Mouse (Mus musculus) hindbrain, postnatal 0 days (tissue): ENCODE measurements around the gene Smtn. TPM values are rescaled to one million over a fixed set of nuclear protein-coding genes. Genes with fewer than 3 reads are reported as not detected.

Source experiments
- ATAC-seq: fragments of 200-750 bp; cut with Nextera tagmentation; 2 replicates; pipeline ENCODE4 v1.8.0; 2017; ENCODE audit warnings: mild to moderate bottlenecking, moderate TSS enrichment, moderate library complexity
- DNase-seq: peaks from one replicate; pipeline ENCODE4 v3.0.0-alpha.2; 2015; ENCODE audit warnings: low spot score
- H3K27ac ChIP-seq: fragments of 300-500 bp; sonication (generic); 2 replicates; pipeline ENCODE4 v1.5.1; 2014; ENCODE audit warnings: mild to moderate bottlenecking
- H3K27me3 ChIP-seq: fragments of 300-500 bp; sonication (generic); 2 replicates; pipeline ENCODE4 v1.6.1; 2014; ENCODE audit warnings: low read length, mixed read lengths; ENCODE audit not compliant: insufficient read depth
- H3K36me3 ChIP-seq: fragments of 300-500 bp; sonication (generic); 2 replicates; pipeline ENCODE4 v1.6.1; 2014; ENCODE audit warnings: low read length, mixed read lengths; ENCODE audit not compliant: insufficient read depth
- H3K4me1 ChIP-seq: fragments of 300-500 bp; sonication (generic); 2 replicates; pipeline ENCODE4 v1.6.1; 2014; ENCODE audit warnings: antibody characterized with exemption, low read length, mixed read lengths; ENCODE audit not compliant: insufficient read depth
- H3K4me2 ChIP-seq: fragments of 300-500 bp; sonication (generic); 2 replicates; pipeline ENCODE4 v1.6.1; 2014; ENCODE audit warnings: low read depth, mild to moderate bottlenecking, low read length, moderate library complexity, mixed read lengths
- H3K4me3 ChIP-seq: fragments of 300-500 bp; sonication (generic); 2 replicates; pipeline ENCODE4 v1.5.1; 2014; ENCODE audit warnings: low read length
- H3K9ac ChIP-seq: fragments of 300-500 bp; sonication (generic); replicated peaks from 2 replicates; pipeline ENCODE4 v1.6.1; 2014; ENCODE audit warnings: mild to moderate bottlenecking, low read length, moderate library complexity, mixed read lengths
- H3K9me3 ChIP-seq: fragments of 300-500 bp; sonication (generic); 2 replicates; pipeline ENCODE4 v1.6.1; 2016; ENCODE audit warnings: low read length, mixed read lengths
- CTCF ChIP-seq: IDR thresholded peaks from 2 replicates; pipeline ENCODE4 v1.5.1; 2016; ENCODE audit warnings: antibody characterized with exemption, control low read depth, low read depth
- WGBS: fragments of 180-500 bp; shearing (Covaris S2); extraction: QIAGEN DNeasy Blood & Tissue Kit; methylation state at CpG from one replicate; pipeline ENCODE4 v1.1.7; 2014; 5-methylcytosine and 5-hydroxymethylcytosine counted together
- polyA plus RNA-seq: library from polyadenylated mRNA; unstranded; fragments of >200 nt; fragmentation: Nextera tagmentation; extraction: Ambion mirVana; gene quantifications from 2 replicates; pipeline ENCODE4 v1.2.1, GENCODE M21; 2015
- total RNA-seq: library from RNA; depleted of rRNA; stranded (reverse); fragments of >200 nt; gene quantifications from 2 replicates; pipeline ENCODE4 v1.2.3, GENCODE M21; 2014

Smtn gene
- total and polyA plus RNA-seq, 2 experiments from 2014 or later: 10.0 to 10.7 TPM

DNA sequence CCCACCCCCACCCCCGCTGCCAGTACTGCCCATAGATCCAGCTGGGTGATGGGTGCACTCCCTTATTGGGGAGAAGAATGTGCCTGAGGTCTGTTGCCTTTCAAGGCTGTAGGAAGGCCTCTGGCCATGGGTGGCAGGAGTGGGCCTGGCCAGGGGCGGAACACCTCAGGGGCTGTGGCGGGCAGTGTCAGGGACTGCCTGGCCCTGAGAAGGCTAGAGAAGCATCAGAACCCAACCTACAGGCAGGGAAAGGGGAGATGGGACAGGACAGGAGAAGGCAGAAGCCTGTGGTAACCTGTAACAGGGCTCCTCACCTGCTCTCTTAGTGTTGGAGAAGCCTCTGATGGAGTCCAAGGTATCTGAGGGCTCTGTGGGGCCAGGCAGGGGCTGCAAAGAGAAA, 9.7 kb downstream of the Smtn start:
- Histone ChIP-seq H3K4me3 (no peak overlapping the region), H3K36me3 (no peaks in the 10 kb centered on the region)
- no peak for ATAC-seq

DNA sequence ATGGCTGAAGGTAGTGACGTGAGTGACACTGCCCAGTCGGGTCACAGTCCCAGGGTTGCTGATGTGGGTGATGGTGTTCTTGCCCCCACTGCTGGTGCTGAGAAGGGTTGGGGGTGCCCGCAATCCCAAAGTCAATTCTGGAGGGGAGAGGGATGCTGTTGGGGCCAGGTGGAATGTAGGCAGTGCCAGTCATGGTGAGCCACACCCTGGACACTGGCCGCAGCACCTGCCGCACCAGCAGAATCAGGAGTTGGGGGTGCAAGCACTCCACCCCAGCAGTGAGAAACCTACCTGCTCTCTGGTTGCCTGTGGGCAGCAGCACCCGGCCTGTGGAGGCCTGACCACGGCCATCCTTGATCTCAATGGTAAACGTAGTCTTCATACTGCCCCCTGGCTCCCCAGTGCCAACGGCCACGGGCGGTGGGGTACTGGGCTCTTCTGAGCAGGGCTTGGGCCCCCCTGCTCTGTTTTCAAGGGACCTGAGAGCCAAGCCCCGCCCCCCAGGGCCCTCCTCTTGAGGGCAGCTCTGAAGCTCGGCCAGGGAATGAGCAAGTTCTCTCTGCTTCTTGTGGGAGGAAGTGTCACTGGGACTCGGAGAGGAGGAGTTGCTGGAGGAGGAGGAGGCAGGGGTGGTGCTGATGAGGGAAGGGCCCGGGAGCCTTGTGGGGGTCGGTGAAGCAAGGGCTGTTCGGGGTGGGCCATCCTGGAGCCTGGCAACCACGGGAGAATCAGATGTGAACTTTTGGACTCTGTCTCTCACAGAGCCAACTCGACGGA, 10.7 kb downstream of the Smtn start:
- Histone ChIP-seq H3K9me3 (no peaks in the 10 kb centered on the region), H3K4me2 (no peak overlapping the region), H3K4me1 (no peaks in the 10 kb centered on the region), H3K9ac (no peak overlapping the region), H3K27me3 (no peaks in the 10 kb centered on the region), H3K4me3 (no peak overlapping the region), H3K27ac (no peak overlapping the region), H3K36me3 (no peaks in the 10 kb centered on the region)
- no peak for TF ChIP-seq CTCF
- no peak for ATAC-seq
- DNase-seq: no peak
- WGBS: 80% methylated on average over 20 of the region's 20 CpGs

More for the DNA sequence above, 9.7 kb downstream of the Smtn start:
- H3K4me2 ChIP-seq: no peak overlapping the region
- no peak overlapping the region for H3K9ac ChIP-seq
- H3K4me1 ChIP-seq: no peaks in the 10 kb centered on the region; the same call in 1 of the 2 replicates
- H3K27me3 ChIP-seq: no peaks in the 10 kb centered on the region
- DNase-seq: no peak
- no peaks in the 10 kb centered on the region for H3K9me3 ChIP-seq
- H3K27ac ChIP-seq: no peak overlapping the region
- WGBS: 88% methylated on average over 3 of the region's 3 CpGs
- no peak for TF ChIP-seq CTCF

DNA sequence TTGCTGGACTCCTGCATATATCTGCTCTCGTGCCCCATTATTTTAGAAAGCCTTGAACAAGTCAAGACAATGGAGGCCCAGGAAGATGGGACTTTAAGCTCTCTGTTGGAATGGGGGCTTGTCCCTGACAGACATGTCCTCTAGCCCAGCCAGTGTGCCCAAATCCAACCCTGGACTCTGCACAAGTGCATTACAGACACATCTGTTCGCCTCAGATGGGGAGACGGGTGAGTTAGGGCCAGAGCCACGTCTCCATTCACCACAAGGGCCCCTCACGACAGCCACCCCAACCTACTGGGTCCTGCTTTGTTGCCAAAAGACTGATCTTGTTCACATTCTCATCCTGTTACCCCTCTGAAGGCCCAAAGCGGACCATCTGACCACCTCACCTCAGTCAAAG, 12.2 kb downstream of the Smtn start:
- Histone ChIP-seq H3K4me3 (no peak overlapping the region), H3K9ac (no peak overlapping the region), H3K36me3 (no peaks in the 10 kb centered on the region), H3K4me2 (no peak overlapping the region), H3K4me1 (no peaks in the 10 kb centered on the region), H3K27me3 (no peaks in the 10 kb centered on the region), H3K9me3 (no peaks in the 10 kb centered on the region), H3K27ac (no peak overlapping the region)
- WGBS: 82% methylated on average over 6 of the region's 6 CpGs
- DNase-seq (no peak), ATAC-seq (no peak)
- no peak for TF ChIP-seq CTCF

DNA sequence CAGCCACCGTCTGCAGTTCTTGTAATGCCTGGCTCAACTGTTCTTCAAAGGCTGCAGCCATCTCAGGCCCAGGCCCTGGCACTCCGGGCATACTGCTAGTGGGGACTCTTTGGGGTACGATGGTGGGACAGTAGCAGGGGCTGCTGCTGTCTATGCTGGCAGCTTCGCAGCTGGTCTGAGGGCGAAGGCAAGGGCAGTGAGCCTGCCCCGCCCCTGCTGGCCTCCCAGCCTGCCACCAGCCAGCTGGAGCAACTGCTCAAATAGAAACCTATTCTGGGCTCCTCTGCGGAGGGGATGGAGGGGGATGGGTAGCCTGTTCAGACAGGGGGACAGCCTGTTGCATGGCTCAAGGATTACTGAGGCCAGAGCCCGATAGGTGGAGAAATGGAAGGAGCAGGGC, 12.6 kb downstream of the Smtn start:
- ATAC-seq: peak; percentile 28; the same call in 1 of the 2 replicates
- H3K9ac ChIP-seq: no peak overlapping the region
- 67% methylated on average over 8 of the region's 8 CpGs for WGBS

DNA sequence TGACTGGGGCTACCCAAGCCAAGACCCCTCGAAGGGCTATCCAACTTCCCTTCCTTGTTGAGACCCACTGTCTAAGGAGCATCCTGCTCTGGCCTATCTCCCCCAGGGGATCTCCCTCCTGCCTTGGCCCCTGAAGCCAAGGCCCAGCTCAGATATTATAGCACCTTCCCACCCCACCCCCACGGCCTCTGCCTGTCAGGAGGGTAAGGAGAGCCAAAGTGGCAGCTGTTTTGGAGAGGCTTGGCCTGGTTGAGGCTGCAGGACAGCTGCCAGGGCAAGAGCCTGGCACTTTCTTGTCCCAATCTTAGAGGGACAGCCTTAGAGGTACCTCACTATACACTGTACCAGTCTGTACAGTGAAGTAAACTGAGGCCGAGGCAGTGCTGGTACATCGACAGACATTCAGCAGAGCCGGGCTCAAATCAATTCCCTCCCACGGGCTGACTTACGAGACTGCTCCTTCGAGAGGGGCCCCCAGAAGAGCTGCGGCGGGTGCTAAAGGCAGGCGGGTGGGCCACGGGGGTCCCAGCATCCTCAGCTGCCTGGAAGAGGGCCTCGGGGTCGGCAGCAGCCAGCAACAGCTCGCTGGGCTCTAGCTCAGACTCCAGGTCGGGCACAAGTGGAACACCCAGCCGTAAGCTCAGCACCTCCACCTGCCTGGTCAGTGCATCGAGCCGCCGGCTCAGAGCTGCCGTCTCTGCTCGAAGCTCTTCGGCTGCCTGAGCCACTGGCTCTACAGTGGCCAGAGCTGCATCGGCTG, 13.3 kb downstream of the Smtn start:
- no peaks in the 10 kb centered on the region for H3K36me3 ChIP-seq
- ATAC-seq (peak; percentile 38; the same call in 1 of the 2 replicates), DNase-seq (peak; percentile 38)
- TF ChIP-seq CTCF: no peak
- no peaks in the 10 kb centered on the region for H3K9me3 ChIP-seq
- peak overlapping the region; percentile 60; the same call in 1 of the 2 replicates for H3K27ac ChIP-seq
- no peaks in the 10 kb centered on the region for H3K4me1 ChIP-seq
- no peak overlapping the region for H3K9ac ChIP-seq
- 85% methylated on average over 24 of the region's 24 CpGs for WGBS
- H3K27me3 ChIP-seq: no peaks in the 10 kb centered on the region
- H3K4me2 ChIP-seq: no peak overlapping the region
- H3K4me3 ChIP-seq: no peak overlapping the region

More for the DNA sequence above, 12.6 kb downstream of the Smtn start:
- Histone ChIP-seq H3K4me1 (no peaks in the 10 kb centered on the region), H3K4me3 (no peak overlapping the region), H3K36me3 (no peaks in the 10 kb centered on the region), H3K9me3 (no peaks in the 10 kb centered on the region), H3K4me2 (no peak overlapping the region), H3K27me3 (no peaks in the 10 kb centered on the region), H3K27ac (peak overlapping the region; percentile 60; the same call in 1 of the 2 replicates)
- TF ChIP-seq CTCF: no peak
- DNase-seq: peak; percentile 57

DNA sequence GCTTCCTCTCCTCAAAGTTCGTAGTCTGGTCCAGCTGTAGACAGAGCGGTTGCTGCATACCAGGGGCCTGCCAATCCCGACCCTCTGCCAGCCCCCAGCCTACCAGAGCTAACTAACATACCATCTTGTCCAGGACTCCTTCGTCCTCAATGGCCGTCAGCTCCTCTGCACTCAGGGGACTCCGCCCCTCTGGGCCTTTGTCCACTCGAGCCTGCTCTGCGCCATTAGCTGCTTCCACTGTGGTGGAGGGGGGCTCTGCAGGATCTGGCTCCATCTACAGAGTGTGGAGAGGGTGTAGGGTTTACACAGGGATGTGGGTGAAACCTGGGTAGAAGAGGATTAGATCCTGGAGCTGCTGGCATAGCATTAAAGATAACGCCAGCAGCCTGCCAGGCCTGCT, 14.2 kb downstream of the Smtn start:
- no peak overlapping the region for H3K4me3 ChIP-seq
- WGBS: 68% methylated on average over 9 of the region's 9 CpGs
- no peak overlapping the region for H3K9ac ChIP-seq
- H3K27me3 ChIP-seq: no peaks in the 10 kb centered on the region
- DNase-seq (no peak), ATAC-seq (no peak)
- H3K36me3 ChIP-seq: 0 out of 2 replicates have a peak, but pooled peaks cover 6% of the 10 kb centered on the region
- TF ChIP-seq CTCF: no peak
- no peaks in the 10 kb centered on the region for H3K4me1 ChIP-seq
- no peaks in the 10 kb centered on the region for H3K9me3 ChIP-seq
- no peak overlapping the region for H3K4me2 ChIP-seq
- H3K27ac ChIP-seq: peak overlapping the region; percentile 29; the same call in 1 of the 2 replicates
